In genomic region chr1:61711523-61711922, GRCm38 (mm10) we compare ENCODE assay signal across 19 mouse cellular contexts.
DNase-seq lines count a peak whose midpoint lies in the region; ATAC-seq and TF ChIP-seq lines count a peak whose summit lies in the region.
"Had no signal": no experiment of that assay in that cellular context is flagged by ENCODE, and none has a peak within 500 bp of the region (broad histone marks: within the 10 kb centered on the region; RNA-seq: fewer than 3 reads in every experiment).

No protein-coding gene starts in this region.

- H3K4me3 ChIP-seq in intestine, embryonic 15.5 days (replicated peaks) = no peak overlapping the region
- H3K4me3 ChIP-seq in intestine, postnatal 0 days (ENCODE audit: low read depth, low read length) = no peak overlapping the region
- no peak overlapping the region for H3K4me3 ChIP-seq in intestine, embryonic 16.5 days (ENCODE audit: low read length)

- no peaks in the 10 kb centered on the region for H3K36me3 ChIP-seq in intestine, embryonic 15.5 days
- H3K36me3 ChIP-seq in intestine, postnatal 0 days (ENCODE audit: control insufficient read depth, insufficient read depth) = no peaks in the 10 kb centered on the region
- no peaks in the 10 kb centered on the region for H3K36me3 ChIP-seq in intestine, embryonic 16.5 days (ENCODE audit: control insufficient read depth, insufficient read depth, low read length)
- H3K36me3 ChIP-seq: G1E had no signal

- TF ChIP-seq CTCF in intestine, postnatal 0 days (IDR thresholded peaks at IDR 0.05; ENCODE audit: low read depth) = no peak

- intact Hi-C loops in heart, postnatal 10 days (cut with DNase I) = no loop called here

- no peak overlapping the region for H3K4me2 ChIP-seq in intestine, embryonic 15.5 days (replicated peaks)
- no peak overlapping the region for H3K4me2 ChIP-seq in intestine, postnatal 0 days (replicated peaks; ENCODE audit: low read depth)
- H3K4me2 ChIP-seq in intestine, embryonic 16.5 days (ENCODE audit: low read depth, low read length) = no peak overlapping the region

- no peak overlapping the region for H3K27ac ChIP-seq in intestine, embryonic 15.5 days
- no peak overlapping the region for H3K27ac ChIP-seq in intestine, postnatal 0 days (ENCODE audit: low read depth, low read length)
- no peak overlapping the region for H3K27ac ChIP-seq in intestine, embryonic 16.5 days (ENCODE audit: low read length)

- no peaks in the 10 kb centered on the region for H3K27me3 ChIP-seq in intestine, embryonic 15.5 days (replicated peaks)
- H3K27me3 ChIP-seq in intestine, postnatal 0 days (replicated peaks; ENCODE audit: control insufficient read depth, insufficient read depth, low read length) = no peaks in the 10 kb centered on the region
- H3K27me3 ChIP-seq in intestine, embryonic 16.5 days (replicated peaks; ENCODE audit: control insufficient read depth, insufficient read depth, low read length) = no peaks in the 10 kb centered on the region
- H3K27me3 ChIP-seq: CH12.LX, Patski had no signal

- H3K9me3 ChIP-seq in intestine, embryonic 15.5 days = no peaks in the 10 kb centered on the region
- H3K9me3 ChIP-seq in intestine, postnatal 0 days (ENCODE audit: control insufficient read depth) = no peaks in the 10 kb centered on the region
- H3K9me3 ChIP-seq in intestine, embryonic 16.5 days (ENCODE audit: control insufficient read depth, low read length) = no peaks in the 10 kb centered on the region
- H3K9me3 ChIP-seq: G1E had no signal

- no peaks in the 10 kb centered on the region for H3K4me1 ChIP-seq in intestine, embryonic 15.5 days (replicated peaks)
- peaks cover 9% of the 10 kb centered on the region for H3K4me1 ChIP-seq in intestine, postnatal 0 days (replicated peaks; ENCODE audit: control insufficient read depth, insufficient read depth, low read length)
- peaks cover 2% of the 10 kb centered on the region; the same call in 1 of the 2 replicates for H3K4me1 ChIP-seq in intestine, embryonic 16.5 days (ENCODE audit: control insufficient read depth, insufficient read depth, low read length)

- ATAC-seq in intestine, embryonic 15.5 days = peak; percentile 72
- ATAC-seq in intestine, postnatal 0 days = no peak
- ATAC-seq in intestine, embryonic 16.5 days = peak; percentile 78
- ATAC-seq: activated CD4-positive, CD25-positive, alpha-beta regulatory T cell, adult 4 months; CD4-positive, CD25-positive, alpha-beta regulatory T cell, adult 4 months; Patski had no signal

- DNase-seq in heart, postnatal 10 days = no peak
- DNase-seq: adrenal gland, adult 2 months; adrenal gland, adult 8-10 months; adrenal gland, postnatal 10 days; adrenal gland, postnatal 14 days; adrenal gland, postnatal 25 days; adrenal gland, postnatal 36 days; B cell, adult 2 months; cerebellum, adult 11 months; cerebellum, adult 11-12 months; cerebellum, adult 18-20 months had no signal

- no peak overlapping the region for H3K9ac ChIP-seq in intestine, embryonic 15.5 days
- no peak overlapping the region for H3K9ac ChIP-seq in intestine, postnatal 0 days (ENCODE audit: low read depth, low read length)
- no peak overlapping the region for H3K9ac ChIP-seq in intestine, embryonic 16.5 days (ENCODE audit: low read depth, low read length)
